Mouse (Mus musculus): ENCODE data around the gene Klrg1. TPM values are rescaled to one million over a fixed set of nuclear protein-coding genes. Genes with fewer than 3 reads are reported as not detected.

The Klrg1 gene
- polyA plus RNA-seq, 1 experiment, result 0.28 TPM

GRCm38 (mm10) chr6:122299621-122300133 is 17.0 kb upstream of the Klrg1 start:
- TF ChIP-seq CTCF (IDR thresholded peaks at IDR 0.05; ENCODE audit: extremely low read depth, insufficient read length, insufficient replicate concordance, low read depth, low read length), result no peak
- no peak for TF ChIP-seq POLR2A (IDR thresholded peaks at IDR 0.05; ENCODE audit: low read depth, low read length)
- no peak overlapping the region for H3K4me3 ChIP-seq (ENCODE audit: low read depth, low read length)

GRCm38 (mm10) chr6:122298223-122298609 is 15.5 kb upstream of the Klrg1 start:
- H3K27ac ChIP-seq (ENCODE audit: insufficient read depth, low read depth, low read length), result no peak overlapping the region
- TF ChIP-seq POLR2A (IDR thresholded peaks at IDR 0.05; ENCODE audit: low read depth, low read length), result no peak
- TF ChIP-seq CTCF (IDR thresholded peaks at IDR 0.05; ENCODE audit: extremely low read depth, insufficient read length, insufficient replicate concordance, low read depth, low read length), result no peak
- no peaks in the 10 kb centered on the region for H3K4me1 ChIP-seq (ENCODE audit: control insufficient read depth, insufficient read depth, insufficient read length, low read length)
- H3K4me3 ChIP-seq (ENCODE audit: low read depth, low read length), result no peak overlapping the region
- 52% methylated on average over 3 of the region's 4 CpGs for WGBS
- H3K27me3 ChIP-seq (ENCODE audit: control insufficient read depth, insufficient read depth, low read length), result peaks cover 4% of the 10 kb centered on the region; the same call in 1 of the 2 replicates
- H3K36me3 ChIP-seq (ENCODE audit: control insufficient read depth, insufficient read depth, low read length), result no peaks in the 10 kb centered on the region

More at GRCm38 (mm10) chr6:122299621-122300133, 17.0 kb upstream of the Klrg1 start:
- Histone ChIP-seq H3K27me3 (ENCODE audit: control insufficient read depth, insufficient read depth, low read length) (peaks cover 4% of the 10 kb centered on the region; the same call in 1 of the 2 replicates), H3K36me3 (ENCODE audit: control insufficient read depth, insufficient read depth, low read length) (no peaks in the 10 kb centered on the region), H3K4me1 (ENCODE audit: control insufficient read depth, insufficient read depth, insufficient read length, low read length) (no peaks in the 10 kb centered on the region), H3K27ac (ENCODE audit: insufficient read depth, low read depth, low read length) (no peak overlapping the region)
- 31% methylated on average over 3 of the region's 3 CpGs for WGBS

DNA sequence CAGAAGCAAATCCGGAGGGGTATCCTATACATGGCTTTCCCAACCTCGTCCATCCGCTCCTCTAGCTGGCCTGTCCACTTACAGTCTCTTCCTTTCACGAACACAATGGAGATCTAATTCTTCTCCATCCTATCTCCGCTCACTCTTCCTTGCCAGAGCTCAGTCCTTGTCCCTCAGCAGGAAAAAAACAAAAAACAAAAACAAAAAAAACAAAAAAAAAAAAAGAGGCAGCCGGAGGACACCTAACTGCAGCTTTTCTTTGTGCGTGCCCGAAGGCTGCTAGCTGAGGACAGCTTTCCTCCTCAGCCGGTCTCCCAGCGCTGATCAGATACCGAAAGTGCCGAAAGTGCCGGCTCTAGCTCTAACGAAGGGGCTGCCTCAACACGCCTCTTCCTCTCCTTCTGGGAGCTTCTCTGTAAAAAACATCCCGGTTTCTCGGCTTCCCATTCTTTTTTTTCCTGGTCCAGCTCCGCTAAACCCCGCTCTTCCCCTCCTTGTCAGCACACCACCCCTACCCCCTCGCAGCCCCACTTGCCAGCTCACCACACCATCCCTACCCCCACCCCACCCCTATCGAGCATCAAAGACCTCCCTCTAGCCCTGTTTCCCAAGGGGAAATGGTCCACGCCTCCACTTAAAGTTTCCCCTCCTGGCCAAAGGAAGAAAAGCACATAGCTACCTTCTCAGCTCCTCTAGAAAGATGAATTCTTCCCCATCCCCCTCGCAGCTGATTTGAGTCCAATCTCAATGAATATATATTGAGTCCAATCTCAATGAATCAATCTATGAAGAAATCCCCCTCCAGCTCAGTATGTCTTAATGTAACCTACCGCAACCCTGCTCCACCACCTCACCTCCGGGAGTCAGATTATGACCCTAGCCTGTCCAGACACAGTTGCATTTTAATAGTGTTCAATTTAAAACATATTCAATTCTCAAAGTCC is 14.9 kb upstream of the Klrg1 start:
- Histone ChIP-seq H3K27me3 (ENCODE audit: control insufficient read depth, insufficient read depth, low read length) (peaks cover 4% of the 10 kb centered on the region; the same call in 1 of the 2 replicates), H3K4me1 (ENCODE audit: control insufficient read depth, insufficient read depth, insufficient read length, low read length) (no peaks in the 10 kb centered on the region), H3K27ac (ENCODE audit: insufficient read depth, low read depth, low read length) (no peak overlapping the region), H3K36me3 (ENCODE audit: control insufficient read depth, insufficient read depth, low read length) (no peaks in the 10 kb centered on the region), H3K4me3 (ENCODE audit: low read depth, low read length) (peak overlapping the region; percentile 66)
- TF ChIP-seq POLR2A (IDR thresholded peaks at IDR 0.05; ENCODE audit: low read depth, low read length) (no peak), CTCF (IDR thresholded peaks at IDR 0.05; ENCODE audit: extremely low read depth, insufficient read length, insufficient replicate concordance, low read depth, low read length) (no peak)
- 10% methylated on average over 25 of the region's 25 CpGs for WGBS

DNA sequence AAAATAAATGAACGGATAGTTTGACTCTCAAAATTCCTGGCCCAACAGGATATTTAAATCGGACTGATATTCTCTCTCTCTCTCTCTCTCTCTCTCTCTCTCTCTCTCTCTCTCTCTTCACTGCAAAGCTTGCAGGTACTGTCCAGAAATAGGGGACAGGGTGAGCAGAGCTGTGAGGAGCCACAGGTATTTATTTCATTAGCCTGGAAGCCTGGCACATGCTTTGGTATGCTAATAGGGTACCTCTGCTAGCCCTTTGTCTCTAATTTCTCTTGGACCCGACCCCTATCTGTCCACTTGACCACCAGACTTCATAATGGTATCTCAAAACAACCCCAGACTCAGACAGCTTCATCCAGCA is 14.2 kb upstream of the Klrg1 start:
- WGBS, result 31% methylated on average over 3 of the region's 3 CpGs
- H3K4me1 ChIP-seq (ENCODE audit: control insufficient read depth, insufficient read depth, insufficient read length, low read length), result no peaks in the 10 kb centered on the region
- peaks cover 4% of the 10 kb centered on the region; the same call in 1 of the 2 replicates for H3K27me3 ChIP-seq (ENCODE audit: control insufficient read depth, insufficient read depth, low read length)
- no peaks in the 10 kb centered on the region for H3K36me3 ChIP-seq (ENCODE audit: control insufficient read depth, insufficient read depth, low read length)
- H3K4me3 ChIP-seq (ENCODE audit: low read depth, low read length), result peak overlapping the region; percentile 66; the same call in 1 of the 2 replicates
- H3K27ac ChIP-seq (ENCODE audit: insufficient read depth, low read depth, low read length), result no peak overlapping the region
- no peak for TF ChIP-seq POLR2A (IDR thresholded peaks at IDR 0.05; ENCODE audit: low read depth, low read length)
- TF ChIP-seq CTCF (IDR thresholded peaks at IDR 0.05; ENCODE audit: extremely low read depth, insufficient read length, insufficient replicate concordance, low read depth, low read length), result no peak

DNA sequence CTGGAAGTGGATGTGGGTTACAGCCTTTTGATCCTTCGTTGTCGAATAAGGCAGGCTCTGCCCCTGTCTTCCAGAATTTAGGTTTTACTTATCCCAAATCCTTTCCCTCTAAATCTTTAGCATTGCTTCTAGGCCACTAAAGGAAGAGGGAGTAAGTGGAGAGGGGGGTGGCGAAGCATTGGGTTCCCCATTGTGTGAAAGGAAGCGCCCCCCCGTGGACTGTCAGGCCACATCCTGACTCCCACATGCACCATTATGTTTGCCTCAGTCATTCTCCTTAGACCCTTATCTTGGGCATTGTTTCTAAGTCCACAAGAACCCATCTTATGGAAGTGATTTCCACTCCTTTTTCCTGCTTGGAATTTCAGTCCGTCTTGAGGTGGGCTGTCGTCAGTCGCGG is 12.6 kb upstream of the Klrg1 start:
- peaks cover 4% of the 10 kb centered on the region; the same call in 1 of the 2 replicates for H3K27me3 ChIP-seq (ENCODE audit: control insufficient read depth, insufficient read depth, low read length)
- H3K4me1 ChIP-seq (ENCODE audit: control insufficient read depth, insufficient read depth, insufficient read length, low read length), result no peaks in the 10 kb centered on the region
- H3K4me3 ChIP-seq (ENCODE audit: low read depth, low read length), result no peak overlapping the region
- no peak overlapping the region for H3K27ac ChIP-seq (ENCODE audit: insufficient read depth, low read depth, low read length)
- TF ChIP-seq CTCF (IDR thresholded peaks at IDR 0.05; ENCODE audit: extremely low read depth, insufficient read length, insufficient replicate concordance, low read depth, low read length) (no peak), POLR2A (IDR thresholded peaks at IDR 0.05; ENCODE audit: low read depth, low read length) (no peak)
- 62% methylated on average over 9 of the region's 9 CpGs for WGBS
- no peaks in the 10 kb centered on the region for H3K36me3 ChIP-seq (ENCODE audit: control insufficient read depth, insufficient read depth, low read length)

DNA sequence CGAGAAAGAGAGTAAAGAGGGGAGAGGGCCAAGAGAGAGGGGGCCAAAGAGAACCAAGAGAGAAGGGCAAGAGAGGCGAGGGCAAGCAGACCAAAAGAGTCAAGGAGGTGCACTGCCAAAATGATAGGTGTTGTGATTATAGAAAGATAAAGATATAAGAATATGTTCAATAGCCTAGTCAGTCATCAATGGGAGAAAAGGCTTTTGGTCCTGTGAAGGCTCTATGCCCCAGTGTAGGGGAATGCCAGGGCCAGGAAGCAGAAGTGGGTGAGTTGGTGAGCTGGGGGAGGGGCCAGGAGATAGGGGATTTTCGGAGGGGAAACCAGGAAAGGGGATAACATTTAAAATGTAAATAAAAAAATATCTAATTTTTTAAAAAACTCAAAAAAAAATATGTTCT is 11.6 kb upstream of the Klrg1 start:
- H3K36me3 ChIP-seq (ENCODE audit: control insufficient read depth, insufficient read depth, low read length), result no peaks in the 10 kb centered on the region
- no peak overlapping the region for H3K4me3 ChIP-seq (ENCODE audit: low read depth, low read length)
- WGBS, result 63% methylated on average over 3 of the region's 3 CpGs
- no peaks in the 10 kb centered on the region for H3K4me1 ChIP-seq (ENCODE audit: control insufficient read depth, insufficient read depth, insufficient read length, low read length)
- no peak overlapping the region; the same call in 1 of the 2 replicates for H3K27ac ChIP-seq (ENCODE audit: insufficient read depth, low read depth, low read length)
- TF ChIP-seq POLR2A (IDR thresholded peaks at IDR 0.05; ENCODE audit: low read depth, low read length), result no peak
- no peak for TF ChIP-seq CTCF (IDR thresholded peaks at IDR 0.05; ENCODE audit: extremely low read depth, insufficient read length, insufficient replicate concordance, low read depth, low read length)
- peaks cover 4% of the 10 kb centered on the region; the same call in 1 of the 2 replicates for H3K27me3 ChIP-seq (ENCODE audit: control insufficient read depth, insufficient read depth, low read length)

GRCm38 (mm10) chr6:122293796-122294195 is 11.1 kb upstream of the Klrg1 start:
- TF ChIP-seq CTCF (IDR thresholded peaks at IDR 0.05; ENCODE audit: extremely low read depth, insufficient read length, insufficient replicate concordance, low read depth, low read length) (no peak), POLR2A (IDR thresholded peaks at IDR 0.05; ENCODE audit: low read depth, low read length) (no peak)
- Histone ChIP-seq H3K36me3 (ENCODE audit: control insufficient read depth, insufficient read depth, low read length) (no peaks in the 10 kb centered on the region), H3K27me3 (ENCODE audit: control insufficient read depth, insufficient read depth, low read length) (peaks cover 4% of the 10 kb centered on the region; the same call in 1 of the 2 replicates), H3K4me1 (ENCODE audit: control insufficient read depth, insufficient read depth, insufficient read length, low read length) (no peaks in the 10 kb centered on the region), H3K4me3 (ENCODE audit: low read depth, low read length) (no peak overlapping the region), H3K27ac (ENCODE audit: insufficient read depth, low read depth, low read length) (no peak overlapping the region; the same call in 1 of the 2 replicates)
- WGBS, result 79% methylated on average over 9 of the region's 9 CpGs

Measured in small intestine, adult 2 months (tissue).